Mouse (Mus musculus) ES-Bruce4 (cell line): Measurements from ENCODE around the gene Lhcgr.

Experiments used
- CTCF ChIP-seq: IDR thresholded peaks from one replicate; pipeline ENCODE4 v1.8.1; 2011; ENCODE audit warnings: low read depth, low read length
- EP300 ChIP-seq: IDR thresholded peaks from 2 replicates; pipeline ENCODE4 v1.6.1; 2011; ENCODE audit warnings: low read depth, low read length; ENCODE audit not compliant: insufficient read depth
- POLR2A ChIP-seq: IDR thresholded peaks from one replicate; pipeline ENCODE4 v1.8.1; 2011; ENCODE audit warnings: low read length; ENCODE audit not compliant: insufficient read depth

DNA sequence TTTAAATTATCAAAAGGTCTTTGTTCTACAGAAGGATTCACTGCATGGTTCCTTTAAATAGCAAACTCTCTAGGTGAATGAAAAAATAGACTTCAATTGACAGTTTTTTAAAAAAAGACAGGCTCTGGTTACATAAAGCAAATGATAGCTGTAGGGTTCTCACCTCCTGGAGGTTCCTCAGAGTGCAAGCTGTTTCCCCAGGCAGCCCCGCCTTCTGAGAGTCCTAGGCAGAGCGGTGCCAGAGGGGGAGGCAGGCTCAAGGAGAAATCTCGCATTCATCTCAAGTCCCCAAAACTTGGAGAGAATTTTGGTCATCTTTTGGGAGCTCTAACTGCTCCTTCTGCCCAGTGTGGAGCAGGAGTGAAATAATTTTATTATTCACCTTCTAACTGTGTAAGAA, 12.6 kb downstream of the Lhcgr start:
- TF ChIP-seq CTCF = no peak
- no peak for TF ChIP-seq EP300
- no peak for TF ChIP-seq POLR2A
